In genomic region chr4:130025544-130025943, GRCm38 (mm10) we compare ENCODE assay signal across 30 mouse cellular contexts. TPM values are rescaled to one million over a fixed set of nuclear protein-coding genes. Genes with fewer than 3 reads are reported as not detected.
A peak's percentile ranks its signal among the peaks of the same experiment; 100 is the strongest.
DNase-seq lines count a peak whose midpoint lies in the region; ATAC-seq and TF ChIP-seq lines count a peak whose summit lies in the region.
"Had no signal": no experiment of that assay in that cellular context is flagged by ENCODE, and none has a peak within 500 bp of the region (broad histone marks: within the 10 kb centered on the region; RNA-seq: fewer than 3 reads in every experiment).

No protein-coding gene starts in this region.

- no peak overlapping the region for H3K4me3 ChIP-seq in lung, embryonic 14.5 days (ENCODE audit: low read depth, low read length)
- no peak overlapping the region for H3K4me3 ChIP-seq in limb, embryonic 11.5 days (ENCODE audit: low read depth, low read length)
- H3K4me3 ChIP-seq in heart, embryonic 12.5 days: no peak overlapping the region
- H3K4me3 ChIP-seq in intestine, embryonic 16.5 days (ENCODE audit: low read length): no peak overlapping the region
- H3K4me3 ChIP-seq: erythroblast, embryonic 14.5 days; forebrain, embryonic 12.5 days; hindbrain, embryonic 10.5 days; liver, embryonic 15.5 days; lung, embryonic 15.5 days; megakaryocyte, embryonic 14.5 days; midbrain, embryonic 12.5 days; neural tube, embryonic 13.5 days; stomach, embryonic 15.5 days had no signal

- no peak overlapping the region for H3K27ac ChIP-seq in lung, embryonic 14.5 days (ENCODE audit: low read depth)
- H3K27ac ChIP-seq in limb, embryonic 11.5 days (replicated peaks; ENCODE audit: low read depth, low read length): no peak overlapping the region
- no peak overlapping the region for H3K27ac ChIP-seq in heart, embryonic 12.5 days (ENCODE audit: poor library complexity, severe bottlenecking)
- H3K27ac ChIP-seq in intestine, embryonic 16.5 days (ENCODE audit: low read length): no peak overlapping the region
- H3K27ac ChIP-seq: forebrain, embryonic 12.5 days; hindbrain, embryonic 10.5 days; kidney, postnatal 0 days; liver, embryonic 15.5 days; lung, embryonic 15.5 days; midbrain, embryonic 12.5 days; neural tube, embryonic 13.5 days; stomach, embryonic 15.5 days had no signal

- H3K9me3 ChIP-seq in lung, embryonic 14.5 days (ENCODE audit: low read depth, low read length): no peaks in the 10 kb centered on the region
- no peaks in the 10 kb centered on the region for H3K9me3 ChIP-seq in limb, embryonic 11.5 days (ENCODE audit: control insufficient read depth, low read length)
- no peaks in the 10 kb centered on the region for H3K9me3 ChIP-seq in heart, embryonic 12.5 days (replicated peaks)
- H3K9me3 ChIP-seq in intestine, embryonic 16.5 days (ENCODE audit: control insufficient read depth, low read length): no peaks in the 10 kb centered on the region
- H3K9me3 ChIP-seq: forebrain, embryonic 12.5 days; G1E; hindbrain, embryonic 10.5 days; liver, embryonic 15.5 days; lung, embryonic 15.5 days; megakaryocyte, embryonic 14.5 days; midbrain, embryonic 12.5 days; neural tube, embryonic 13.5 days; stomach, embryonic 15.5 days had no signal

- no peaks in the 10 kb centered on the region for H3K27me3 ChIP-seq in lung, embryonic 14.5 days (ENCODE audit: insufficient read depth, low read length)
- no peaks in the 10 kb centered on the region for H3K27me3 ChIP-seq in limb, embryonic 11.5 days (ENCODE audit: control insufficient read depth, insufficient read depth, low read length)
- H3K27me3 ChIP-seq in heart, embryonic 12.5 days (replicated peaks): peaks cover 53% of the 10 kb centered on the region
- 0 out of 2 replicates have a peak, but pooled peaks cover 2% of the 10 kb centered on the region for H3K27me3 ChIP-seq in intestine, embryonic 16.5 days (replicated peaks; ENCODE audit: control insufficient read depth, insufficient read depth, low read length)
- H3K27me3 ChIP-seq: liver, embryonic 15.5 days; lung, embryonic 15.5 days; midbrain, embryonic 12.5 days; stomach, embryonic 15.5 days had no signal

- H3K36me3 ChIP-seq in lung, embryonic 14.5 days (ENCODE audit: insufficient read depth): no peaks in the 10 kb centered on the region
- H3K36me3 ChIP-seq in limb, embryonic 11.5 days (ENCODE audit: control insufficient read depth, insufficient read depth, low read length): no peaks in the 10 kb centered on the region
- no peaks in the 10 kb centered on the region for H3K36me3 ChIP-seq in heart, embryonic 12.5 days
- no peaks in the 10 kb centered on the region for H3K36me3 ChIP-seq in intestine, embryonic 16.5 days (ENCODE audit: control insufficient read depth, insufficient read depth, low read length)
- H3K36me3 ChIP-seq: forebrain, embryonic 12.5 days; G1E; hindbrain, embryonic 10.5 days; liver, embryonic 15.5 days; lung, embryonic 15.5 days; midbrain, embryonic 12.5 days; neural tube, embryonic 13.5 days; stomach, embryonic 15.5 days had no signal

- no peak overlapping the region for H3K9ac ChIP-seq in lung, embryonic 14.5 days
- no peak overlapping the region for H3K9ac ChIP-seq in limb, embryonic 11.5 days (ENCODE audit: low read length)
- no peak overlapping the region for H3K9ac ChIP-seq in heart, embryonic 12.5 days
- H3K9ac ChIP-seq in intestine, embryonic 16.5 days (ENCODE audit: low read depth, low read length): no peak overlapping the region
- H3K9ac ChIP-seq: forebrain, embryonic 12.5 days; forebrain, postnatal 0 days; liver, embryonic 15.5 days; lung, embryonic 15.5 days; midbrain, embryonic 12.5 days; neural tube, embryonic 13.5 days; stomach, embryonic 15.5 days had no signal

- no peak overlapping the region for H3K4me2 ChIP-seq in lung, embryonic 14.5 days
- H3K4me2 ChIP-seq in limb, embryonic 11.5 days (ENCODE audit: low read depth, severe bottlenecking): no peak overlapping the region
- no peak overlapping the region for H3K4me2 ChIP-seq in heart, embryonic 12.5 days
- H3K4me2 ChIP-seq in intestine, embryonic 16.5 days (ENCODE audit: low read depth, low read length): no peak overlapping the region
- H3K4me2 ChIP-seq: forebrain, embryonic 12.5 days; liver, embryonic 15.5 days; lung, embryonic 15.5 days; midbrain, embryonic 12.5 days; neural tube, embryonic 13.5 days; stomach, embryonic 15.5 days had no signal

- peak; percentile 68 for DNase-seq in lung, embryonic 14.5 days
- DNase-seq in lung, postnatal 14 days: no peak
- DNase-seq in NIH3T3 (ENCODE audit: low read depth): peak; percentile 74
- peak; percentile 71 for DNase-seq in limb, embryonic 11.5 days (ENCODE audit: low spot score)
- DNase-seq: adrenal gland, postnatal 10 days; cerebellum, adult 11-12 months; cerebellum, adult 9-11 months; forebrain, postnatal 0 days; gastrocnemius, postnatal 10 days; heart, postnatal 14 days; kidney, adult 8-10 months; layer of hippocampus, postnatal 36 days; left cerebral cortex, postnatal 4 days; lung, postnatal 36 days had no signal

- no peaks in the 10 kb centered on the region for H3K4me1 ChIP-seq in lung, embryonic 14.5 days (ENCODE audit: insufficient read depth)
- no peaks in the 10 kb centered on the region for H3K4me1 ChIP-seq in limb, embryonic 11.5 days (ENCODE audit: control insufficient read depth, insufficient read depth, low read length)
- peaks cover 4% of the 10 kb centered on the region for H3K4me1 ChIP-seq in heart, embryonic 12.5 days (replicated peaks)
- H3K4me1 ChIP-seq in intestine, embryonic 16.5 days (ENCODE audit: control insufficient read depth, insufficient read depth, low read length): no peaks in the 10 kb centered on the region
- H3K4me1 ChIP-seq: liver, embryonic 15.5 days; lung, embryonic 15.5 days; megakaryocyte, embryonic 14.5 days; stomach, embryonic 15.5 days had no signal

- 37% methylated on average over 8 of the region's 8 CpGs for WGBS in lung, embryonic 14.5 days
- WGBS in limb, embryonic 11.5 days: 41% methylated on average over 8 of the region's 8 CpGs
- WGBS in heart, embryonic 12.5 days: 38% methylated on average over 8 of the region's 8 CpGs
- WGBS in intestine, embryonic 16.5 days: 38% methylated on average over 8 of the region's 8 CpGs

- no peak for TF ChIP-seq CTCF in lung, embryonic 14.5 days (IDR thresholded peaks at IDR 0.05; ENCODE audit: low read depth)

- no peak for ATAC-seq in lung, embryonic 14.5 days (ENCODE audit: insufficient read depth)
- no peak for ATAC-seq in limb, embryonic 11.5 days (ENCODE audit: insufficient number of reproducible peaks, low FRiP score, low TSS enrichment, low read depth)
- ATAC-seq in heart, embryonic 12.5 days (ENCODE audit: insufficient number of reproducible peaks, low FRiP score): no peak
- ATAC-seq in intestine, embryonic 16.5 days: no peak
- ATAC-seq in erythroid progenitor cell, adult 5-6 weeks (replicated peaks; ENCODE audit: low FRiP score, poor library complexity, severe bottlenecking): no peak
- ATAC-seq: forebrain, postnatal 0 days; hindbrain, embryonic 16.5 days had no signal

RNA-seq across cellular contexts. Expression of gene Col16a1, which starts 22.1 kb away (rescaled TPM):
- polyA plus RNA-seq in lung, embryonic 14.5 days (2014; fragmentation: Nextera tagmentation; extraction: Ambion mirVana): 55.7 and 59.5 TPM in 2 replicates
- polyA plus RNA-seq in limb, embryonic 11.5 days (2014; fragmentation: Nextera tagmentation; extraction: Ambion mirVana): 8.1 and 8.2 TPM in 2 replicates
- polyA plus RNA-seq in heart, embryonic 12.5 days (2016; fragmentation: Nextera tagmentation; extraction: Ambion mirVana): 35.8 and 37.9 TPM in 2 replicates
- 36.3 and 45.1 TPM in 2 replicates for polyA plus RNA-seq in intestine, embryonic 16.5 days (2015; fragmentation: Nextera tagmentation; extraction: Ambion mirVana)
- 5.8 TPM in 1 of 2 replicates, not detected in the other for total RNA-seq in erythroid progenitor cell, adult 5-6 weeks (2015; ENCODE audit: low replicate concordance)
- not detected in 2 replicates for total RNA-seq in erythroid progenitor cell, adult 5-6 weeks (2017; ENCODE audit: low replicate concordance)
- total RNA-seq: G1E had no signal
- polyA plus RNA-seq: erythroblast, embryonic 14.5 days; G1E had no signal

RNA-seq across cellular contexts. Expression of gene Adgrb2, which starts 40.9 kb away (rescaled TPM):
- polyA plus RNA-seq in lung, embryonic 14.5 days (2014; fragmentation: Nextera tagmentation; extraction: Ambion mirVana): 2.0 TPM in 2 replicates
- polyA plus RNA-seq in limb, embryonic 11.5 days (2014; fragmentation: Nextera tagmentation; extraction: Ambion mirVana): 1.2 and 1.5 TPM in 2 replicates
- polyA plus RNA-seq in heart, embryonic 12.5 days (2016; fragmentation: Nextera tagmentation; extraction: Ambion mirVana): 2.6 and 2.7 TPM in 2 replicates
- polyA plus RNA-seq in intestine, embryonic 16.5 days (2015; fragmentation: Nextera tagmentation; extraction: Ambion mirVana): 0.99 and 1.0 TPM in 2 replicates
- total RNA-seq in erythroid progenitor cell, adult 5-6 weeks (2015; ENCODE audit: low replicate concordance): not detected in 2 replicates
- total RNA-seq in erythroid progenitor cell, adult 5-6 weeks (2017; ENCODE audit: low replicate concordance): not detected in 2 replicates
- total RNA-seq: liver, adult 2 months had no signal
- polyA plus RNA-seq: erythroblast, embryonic 14.5 days; G1E had no signal
